Mouse (Mus musculus): ENCODE measurements around the gene Dpf3. TPM values are rescaled to one million over a fixed set of nuclear protein-coding genes. Genes with fewer than 3 reads are reported as not detected.

Gene Dpf3
- total RNA-seq, 1 experiment from 2014 or later: 5.2 TPM

GRCm38 (mm10) chr12:83502190-83502589 is 14.7 kb upstream of the Dpf3 start:
- ATAC-seq (replicated peaks; ENCODE audit: insufficient number of reproducible peaks, low FRiP score, low TSS enrichment, poor library complexity, severe bottlenecking): peak; percentile 70; the same call in 1 of the 2 replicates

- no peak for ATAC-seq (replicated peaks; ENCODE audit: insufficient number of reproducible peaks, low FRiP score, low TSS enrichment, poor library complexity, severe bottlenecking)
These were observed 11.7 kb upstream of the Dpf3 start for GRCm38 (mm10) chr12:83499256-83499655.

DNA sequence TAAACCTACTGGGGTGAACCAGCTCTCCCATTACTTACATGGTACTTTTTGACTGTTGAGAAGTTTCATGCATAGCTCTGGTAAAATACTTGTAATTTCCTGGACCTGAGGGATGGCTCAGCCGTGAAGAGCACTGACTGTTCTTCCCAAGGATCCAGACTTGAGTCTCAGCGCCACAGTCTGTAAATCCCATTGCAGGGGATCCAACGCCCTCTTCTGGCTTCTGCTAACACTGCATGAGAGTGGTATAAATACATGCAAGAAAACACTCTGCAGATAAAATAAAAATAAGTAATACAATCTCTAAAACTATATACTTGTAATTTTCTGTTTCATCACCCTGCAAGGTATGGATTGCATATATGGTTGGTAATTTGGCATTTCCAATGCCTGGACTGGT is 10.4 kb upstream of the Dpf3 start:
- ATAC-seq (replicated peaks; ENCODE audit: insufficient number of reproducible peaks, low FRiP score, low TSS enrichment, poor library complexity, severe bottlenecking): no peak

- ATAC-seq (replicated peaks; ENCODE audit: insufficient number of reproducible peaks, low FRiP score, low TSS enrichment, poor library complexity, severe bottlenecking): no peak
These were observed 9.2 kb upstream of the Dpf3 start for GRCm38 (mm10) chr12:83496736-83497135.

DNA sequence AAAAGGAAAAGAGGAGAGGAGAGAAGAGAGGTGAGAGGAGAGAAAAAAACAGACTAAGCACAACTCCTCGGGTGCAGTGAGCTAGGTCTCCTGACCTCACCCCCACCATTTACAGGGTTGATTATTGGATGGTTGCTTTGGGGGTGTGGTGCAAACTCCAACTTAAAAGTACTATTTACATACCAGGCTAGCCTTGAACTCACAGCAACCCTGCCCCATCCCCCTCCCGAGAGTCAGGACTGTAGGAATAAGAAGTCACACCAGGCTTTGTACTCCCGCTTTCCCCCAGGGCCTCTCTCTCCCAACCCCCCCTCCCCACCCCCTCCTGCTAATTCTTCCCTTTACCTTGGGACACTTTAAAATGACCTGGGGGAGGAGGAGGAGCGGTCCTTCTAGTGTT is 8.8 kb upstream of the Dpf3 start:
- ATAC-seq (replicated peaks; ENCODE audit: insufficient number of reproducible peaks, low FRiP score, low TSS enrichment, poor library complexity, severe bottlenecking): no peak

DNA sequence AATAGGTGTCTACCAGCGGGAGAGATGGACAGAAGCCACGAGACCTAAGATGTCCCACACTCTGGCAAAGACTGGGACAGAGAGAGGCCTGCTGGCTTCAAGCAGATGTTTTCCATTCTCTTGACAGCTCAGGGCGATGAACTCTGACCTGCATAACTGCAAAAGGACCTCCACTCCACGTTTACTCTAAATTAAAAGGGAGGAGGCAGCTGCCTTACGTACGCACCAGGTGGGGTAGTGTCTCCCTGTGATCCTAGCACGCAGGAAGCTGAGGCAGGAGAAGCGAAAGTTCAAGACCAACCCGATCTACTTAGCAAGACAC is 8.4 kb upstream of the Dpf3 start:
- no peak for ATAC-seq (replicated peaks; ENCODE audit: insufficient number of reproducible peaks, low FRiP score, low TSS enrichment, poor library complexity, severe bottlenecking)

DNA sequence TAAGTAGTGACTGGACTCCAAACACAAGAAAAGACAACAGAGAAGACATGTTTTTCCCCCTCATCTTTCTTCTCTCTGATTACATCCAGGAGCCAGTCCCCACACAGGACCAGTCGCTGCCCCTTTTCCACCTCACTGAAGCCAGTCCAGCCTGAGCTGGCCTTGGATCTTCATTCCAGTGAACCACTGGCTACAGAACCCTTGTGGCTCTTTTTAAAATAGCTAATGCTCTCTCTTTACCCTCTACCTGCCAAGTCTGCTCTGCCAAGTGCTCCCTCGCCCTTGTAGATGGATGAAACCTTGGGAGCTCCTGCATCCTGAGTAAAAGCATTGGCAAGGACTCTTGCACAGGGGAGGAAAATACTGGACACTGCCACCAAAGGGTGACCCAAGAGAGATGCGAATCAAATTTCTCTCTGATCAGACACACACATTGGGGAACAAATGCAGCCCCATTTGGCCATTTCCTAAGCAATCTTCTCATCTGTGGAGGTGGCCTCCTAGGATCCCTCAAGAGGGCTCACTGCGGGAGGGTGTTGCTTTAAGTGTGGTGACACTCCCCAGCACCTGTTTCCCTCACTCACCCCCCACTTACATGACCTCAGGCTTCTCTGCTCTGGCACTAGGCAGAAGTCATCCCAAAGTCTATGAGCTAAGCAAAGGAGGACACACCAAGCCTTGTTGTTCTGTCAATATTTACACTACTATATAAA is 7.9 kb upstream of the Dpf3 start:
- no peak for ATAC-seq (replicated peaks; ENCODE audit: insufficient number of reproducible peaks, low FRiP score, low TSS enrichment, poor library complexity, severe bottlenecking)

DNA sequence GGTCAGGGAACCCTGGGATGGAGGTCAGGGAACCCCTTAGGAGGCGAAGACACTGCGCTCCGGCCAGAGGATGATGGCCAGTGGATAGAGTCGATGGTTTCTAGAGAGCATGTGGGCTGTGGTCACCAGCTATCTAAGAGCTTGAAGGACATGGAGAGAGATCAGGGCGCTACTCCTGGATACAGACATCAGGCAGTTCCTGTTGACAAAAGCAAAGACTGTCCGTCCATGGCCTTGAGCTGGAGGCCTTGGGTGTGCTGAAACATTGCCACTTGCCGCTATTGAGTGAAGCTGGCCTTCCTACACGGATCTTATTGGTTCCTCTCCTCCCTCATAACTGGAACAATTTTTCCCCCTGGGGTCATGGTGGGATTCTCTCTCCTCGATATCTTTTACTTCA is 6.7 kb upstream of the Dpf3 start:
- ATAC-seq (replicated peaks; ENCODE audit: insufficient number of reproducible peaks, low FRiP score, low TSS enrichment, poor library complexity, severe bottlenecking): no peak

- ATAC-seq (replicated peaks; ENCODE audit: insufficient number of reproducible peaks, low FRiP score, low TSS enrichment, poor library complexity, severe bottlenecking): no peak
These were observed 5.3 kb upstream of the Dpf3 start for GRCm38 (mm10) chr12:83492808-83493207.

DNA sequence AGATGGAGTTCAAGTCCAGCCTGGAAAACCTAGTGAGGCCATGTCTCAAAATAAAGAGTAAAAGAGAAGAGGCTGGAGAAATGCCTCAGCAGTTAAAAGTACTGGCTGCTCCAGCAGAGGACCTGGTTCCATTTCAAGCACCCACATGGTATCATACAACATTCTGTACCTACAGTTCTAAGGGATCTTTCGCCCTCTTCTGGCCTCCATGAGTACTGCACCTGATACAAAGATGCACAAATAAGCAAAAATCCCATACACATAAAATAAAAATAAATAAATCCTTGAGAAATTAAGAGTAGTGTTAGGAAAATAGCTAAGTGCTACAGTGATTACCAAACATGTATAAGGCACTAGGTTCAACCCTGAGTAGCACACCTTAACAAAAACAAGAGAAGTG is 4.1 kb upstream of the Dpf3 start:
- no peak for ATAC-seq (replicated peaks; ENCODE audit: insufficient number of reproducible peaks, low FRiP score, low TSS enrichment, poor library complexity, severe bottlenecking)

DNA sequence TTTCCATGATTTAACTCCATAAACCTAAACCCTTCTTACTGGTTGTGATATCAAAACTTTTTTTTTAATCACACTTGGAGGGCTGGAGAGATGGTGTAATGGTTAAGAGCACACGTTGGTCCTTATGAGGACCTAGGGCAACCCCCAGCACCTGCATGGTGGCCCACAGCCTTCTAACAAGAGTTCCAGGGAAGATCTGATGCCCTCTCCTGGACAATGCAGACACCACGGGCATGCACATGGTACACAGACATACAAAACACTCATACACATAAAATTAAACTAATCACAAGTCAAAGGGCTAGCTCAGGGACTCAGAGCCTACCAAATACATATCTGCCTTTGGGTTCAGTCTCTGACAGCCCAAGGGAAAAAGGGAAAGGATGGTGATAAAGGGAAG is 2.2 kb upstream of the Dpf3 start:
- ATAC-seq (replicated peaks; ENCODE audit: insufficient number of reproducible peaks, low FRiP score, low TSS enrichment, poor library complexity, severe bottlenecking): no peak

GRCm38 (mm10) chr12:83488211-83488941 is 860 bp upstream of the Dpf3 start:
- ATAC-seq (replicated peaks; ENCODE audit: insufficient number of reproducible peaks, low FRiP score, low TSS enrichment, poor library complexity, severe bottlenecking): no peak

DNA sequence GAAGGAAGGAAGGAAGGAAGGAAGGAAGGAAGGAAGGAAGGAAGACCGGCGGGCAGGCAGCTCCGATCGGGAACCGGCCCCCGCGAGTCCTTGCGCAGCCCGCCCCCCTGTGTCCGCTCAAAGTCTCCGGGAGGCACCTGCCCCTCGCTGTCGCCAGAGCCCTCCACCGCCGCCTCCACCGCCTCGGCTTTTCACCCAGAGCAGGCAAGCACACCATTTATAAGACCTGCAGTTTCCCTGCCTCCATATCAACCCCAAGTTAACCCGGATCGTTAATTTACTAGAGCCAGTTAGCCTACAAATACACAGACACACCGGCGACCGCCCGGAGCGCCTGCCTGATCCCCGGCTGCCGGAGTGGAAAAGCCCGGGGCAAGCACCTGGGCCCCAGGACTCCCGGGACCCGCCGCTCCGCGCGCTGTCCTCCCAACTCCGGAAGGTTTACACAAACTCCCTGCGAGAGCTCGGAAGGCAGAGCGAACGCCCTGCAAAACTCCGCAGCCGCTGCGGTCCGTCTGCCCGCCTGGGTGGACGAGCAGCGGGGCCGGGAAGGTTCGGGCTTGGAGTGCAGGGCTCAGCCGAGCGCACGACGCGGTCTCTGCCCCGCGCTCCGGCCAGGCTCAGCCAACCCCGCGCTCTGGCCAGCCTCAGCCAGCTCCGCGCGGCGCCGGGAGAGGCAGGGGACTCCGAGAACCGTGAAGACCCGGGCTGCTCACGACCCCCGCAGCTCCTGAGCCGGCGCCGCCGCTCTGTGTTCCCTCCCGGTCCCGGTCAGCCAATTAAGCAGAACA is 650 bp downstream of the Dpf3 start:
- ATAC-seq (replicated peaks; ENCODE audit: insufficient number of reproducible peaks, low FRiP score, low TSS enrichment, poor library complexity, severe bottlenecking): no peak

GRCm38 (mm10) chr12:83485911-83486670 is 1.4 kb downstream of the Dpf3 start:
- no peak for ATAC-seq (replicated peaks; ENCODE audit: insufficient number of reproducible peaks, low FRiP score, low TSS enrichment, poor library complexity, severe bottlenecking)

DNA sequence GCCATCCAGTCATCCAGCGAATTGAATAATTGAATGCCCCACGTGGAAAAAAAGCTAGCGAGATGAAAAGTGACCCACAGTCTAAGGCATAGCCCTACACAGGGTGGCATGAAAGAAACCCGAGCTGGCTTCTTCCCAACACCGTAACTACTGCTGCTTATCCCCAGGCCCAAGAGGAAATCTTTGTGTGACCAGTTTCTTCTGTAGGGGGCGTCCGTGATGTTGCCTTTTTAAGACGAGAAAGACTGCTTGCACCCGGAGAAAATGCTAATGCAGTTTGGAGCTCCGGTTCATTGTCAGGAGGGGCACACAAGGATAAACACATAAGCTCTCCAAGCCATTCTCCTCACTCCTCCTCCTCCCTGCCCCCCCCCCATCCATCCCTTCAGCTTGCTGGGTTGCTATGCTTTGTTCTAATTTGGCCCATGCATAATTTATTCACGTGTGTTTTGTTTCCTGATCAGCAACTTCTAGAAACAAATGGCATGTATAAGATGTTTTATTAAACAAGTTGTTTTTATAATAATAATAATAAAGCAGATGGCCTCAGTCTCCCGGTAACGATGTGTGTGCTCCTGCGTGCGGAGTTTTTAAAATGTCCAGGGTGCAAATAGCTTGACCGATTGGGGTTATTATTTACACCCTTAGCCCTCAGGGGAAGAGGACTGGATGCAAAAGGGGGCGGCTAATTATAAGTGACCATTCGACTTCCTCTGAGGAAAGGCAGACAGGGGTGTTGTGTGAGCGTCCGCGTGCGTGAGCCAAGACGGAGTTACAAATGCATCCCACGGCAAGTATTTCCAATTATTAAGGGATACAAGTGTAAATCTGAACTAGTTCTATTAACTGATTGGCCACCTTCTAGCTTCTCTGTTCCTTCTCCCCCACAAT is 2.4 kb downstream of the Dpf3 start:
- no peak for ATAC-seq (replicated peaks; ENCODE audit: insufficient number of reproducible peaks, low FRiP score, low TSS enrichment, poor library complexity, severe bottlenecking)

- no peak for ATAC-seq (replicated peaks; ENCODE audit: insufficient number of reproducible peaks, low FRiP score, low TSS enrichment, poor library complexity, severe bottlenecking)
These were observed 3.9 kb downstream of the Dpf3 start for GRCm38 (mm10) chr12:83483653-83484052.

GRCm38 (mm10) chr12:83481439-83481838 is 6.1 kb downstream of the Dpf3 start:
- no peak for ATAC-seq (replicated peaks; ENCODE audit: insufficient number of reproducible peaks, low FRiP score, low TSS enrichment, poor library complexity, severe bottlenecking)

DNA sequence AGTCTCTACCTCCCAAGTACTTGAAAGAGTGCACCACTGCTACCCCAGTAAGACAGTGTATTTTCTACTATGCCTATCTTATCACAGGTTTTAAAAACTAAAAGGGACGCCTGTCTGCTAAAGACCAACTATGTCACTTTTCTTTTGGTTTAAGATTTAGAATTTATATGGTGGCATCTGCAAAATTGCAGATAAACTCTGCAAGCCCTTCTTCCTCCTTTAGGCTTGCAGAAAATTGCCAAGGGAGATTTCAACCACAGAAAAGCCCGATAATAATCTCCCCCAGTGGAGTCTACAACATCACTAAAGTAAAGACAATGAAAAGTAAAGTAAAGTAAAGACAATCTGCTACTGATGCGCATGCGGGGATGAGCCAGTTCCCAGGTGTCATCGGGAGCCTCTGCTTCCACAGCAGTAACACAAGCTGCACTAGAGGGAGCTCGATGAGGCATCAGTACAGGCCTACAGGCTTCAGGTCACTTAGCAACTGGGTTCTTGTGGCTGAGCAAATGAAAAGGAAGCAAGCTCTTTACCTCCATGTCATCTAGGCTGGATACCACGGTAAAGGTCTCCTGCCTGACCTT is 7.6 kb downstream of the Dpf3 start:
- no peak for ATAC-seq (replicated peaks; ENCODE audit: insufficient number of reproducible peaks, low FRiP score, low TSS enrichment, poor library complexity, severe bottlenecking)
